Mouse (Mus musculus): Measurements from ENCODE around the gene Copg2.

DNA sequence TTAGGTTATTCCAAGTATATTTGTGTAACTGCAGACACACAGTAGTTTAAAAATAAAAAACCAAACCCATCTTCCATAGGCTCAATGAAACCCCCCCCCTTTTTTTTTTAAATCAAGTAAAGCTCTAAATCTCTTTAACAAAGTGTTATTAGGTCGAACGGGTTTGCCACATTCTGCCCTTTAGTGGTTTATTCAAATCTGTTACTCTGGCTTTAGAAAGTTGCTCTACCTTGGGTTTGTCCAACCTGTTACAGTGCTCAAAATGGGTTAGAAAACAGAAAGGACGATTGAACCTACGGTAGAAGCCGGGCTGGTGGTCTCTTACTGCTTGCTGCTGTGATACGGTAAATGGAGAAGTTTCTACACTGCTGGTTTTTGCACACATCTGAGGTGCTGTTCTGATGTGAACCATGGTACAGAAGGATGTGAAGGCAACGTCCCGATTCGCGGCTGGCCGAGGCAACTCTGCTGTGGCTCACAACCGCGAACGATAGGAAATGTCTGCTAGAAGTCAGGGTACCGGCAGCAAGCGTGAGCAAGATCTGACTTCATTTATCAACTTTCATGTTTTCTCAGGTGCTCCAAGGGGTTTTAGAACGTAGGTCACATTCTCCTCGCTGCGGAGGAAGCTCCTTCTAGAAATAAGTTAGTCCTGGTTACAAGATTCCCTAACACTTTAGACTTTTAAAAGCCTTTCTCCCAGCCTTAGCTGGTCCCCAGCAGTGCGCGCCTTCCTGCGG, 161.4 kb downstream of the Copg2 start:
- TF ChIP-seq POLR2A (IDR thresholded peaks at IDR 0.05; ENCODE audit: low read depth, low read length): no peak
- no peak for TF ChIP-seq CTCF (IDR thresholded peaks at IDR 0.05; ENCODE audit: extremely low read depth, insufficient read depth, insufficient read length, insufficient replicate concordance)
